Mouse (Mus musculus) lung, embryonic 14.5 days (tissue): ENCODE data around the gene 1600012H06Rik. TPM values are rescaled to one million over a fixed set of nuclear protein-coding genes. Genes with fewer than 3 reads are reported as not detected.
"Not testable (repeated sequence)": the region's sequence is repeated elsewhere in the genome, so short reads cannot be mapped to it uniquely, and the experiment has no call there.

ENCODE experiments used
- ATAC-seq: fragments of 200-750 bp; cut with Nextera tagmentation; 2 replicates; pipeline ENCODE4 v1.8.0; 2017; ENCODE audit warnings: mild to moderate bottlenecking, moderate TSS enrichment, moderate library complexity; ENCODE audit not compliant: insufficient read depth
- DNase-seq: peaks from one replicate; pipeline ENCODE4 v3.0.0-alpha.2; 2015
- H3K27ac ChIP-seq: fragments of 300-500 bp; sonication (generic); 2 replicates; pipeline ENCODE4 v1.5.1; 2014; ENCODE audit warnings: low read depth, mild to moderate bottlenecking, moderate library complexity
- H3K27me3 ChIP-seq: fragments of 300-500 bp; sonication (generic); 2 replicates; pipeline ENCODE4 v1.6.1; 2014; ENCODE audit warnings: low read length, control low read depth; ENCODE audit not compliant: insufficient read depth
- H3K36me3 ChIP-seq: fragments of 300-500 bp; sonication (generic); 2 replicates; pipeline ENCODE4 v1.6.1; 2014; ENCODE audit warnings: control low read depth; ENCODE audit not compliant: insufficient read depth
- H3K4me1 ChIP-seq: fragments of 300-500 bp; sonication (generic); 2 replicates; pipeline ENCODE4 v1.6.1; 2014; ENCODE audit warnings: antibody characterized with exemption, control low read depth; ENCODE audit not compliant: insufficient read depth
- H3K4me2 ChIP-seq: fragments of 300-500 bp; sonication (generic); 2 replicates; pipeline ENCODE4 v1.6.1; 2014; ENCODE audit warnings: mild to moderate bottlenecking
- H3K4me3 ChIP-seq: fragments of 300-500 bp; sonication (generic); 2 replicates; pipeline ENCODE4 v1.5.1; 2014; ENCODE audit warnings: low read depth, low read length
- H3K9ac ChIP-seq: fragments of 300-500 bp; sonication (generic); 2 replicates; pipeline ENCODE4 v1.6.1; 2014
- H3K9me3 ChIP-seq: fragments of 300-500 bp; sonication (generic); 2 replicates; pipeline ENCODE4 v1.6.1; 2016; ENCODE audit warnings: low read depth, low read length, control low read depth
- CTCF ChIP-seq: IDR thresholded peaks from 2 replicates; pipeline ENCODE4 v1.5.1; 2016; ENCODE audit warnings: antibody characterized with exemption, low read depth
- WGBS: fragments of 180-500 bp; shearing (Covaris S2); extraction: QIAGEN DNeasy Blood & Tissue Kit; methylation state at CpG from one replicate; pipeline ENCODE4 v1.1.7; 2014; 5-methylcytosine and 5-hydroxymethylcytosine counted together
- polyA plus RNA-seq: library from polyadenylated mRNA; unstranded; fragments of >200 nt; fragmentation: Nextera tagmentation; extraction: Ambion mirVana; gene quantifications from 2 replicates; pipeline ENCODE4 v1.2.1, GENCODE M21; 2014

Gene 1600012H06Rik
- polyA plus RNA-seq, 1 experiment from 2014 or later, result 31.0 TPM

GRCm38 (mm10) chr17:14943729-14944059 is 710 bp downstream of the 1600012H06Rik start:
- no peaks in the 10 kb centered on the region for H3K4me1 ChIP-seq
- DNase-seq (no peak), ATAC-seq (0 out of 2 replicates have a peak, but pooled peaks have one; percentile 9)
- H3K27me3 ChIP-seq, result no peaks in the 10 kb centered on the region
- no peak for TF ChIP-seq CTCF
- WGBS, result 14% methylated on average over 16 of the region's 16 CpGs
- peak overlapping the region; percentile 88 for H3K4me2 ChIP-seq
- H3K9me3 ChIP-seq, result no peaks in the 10 kb centered on the region
- H3K9ac ChIP-seq, result peak overlapping the region; percentile 62
- H3K36me3 ChIP-seq, result peaks cover 32% of the 10 kb centered on the region
- H3K27ac ChIP-seq, result peak overlapping the region; percentile 77; the same call in 1 of the 2 replicates
- peak overlapping the region; percentile 54 for H3K4me3 ChIP-seq

- WGBS, result 68% methylated on average over 1 of the region's 1 CpGs
- no peak overlapping the region; the same call in 1 of the 2 replicates for H3K4me3 ChIP-seq
- peak overlapping the region; percentile 88; the same call in 1 of the 2 replicates for H3K4me2 ChIP-seq
Measured at GRCm38 (mm10) chr17:14944551-14944950, 1.6 kb downstream of the 1600012H06Rik start.

DNA sequence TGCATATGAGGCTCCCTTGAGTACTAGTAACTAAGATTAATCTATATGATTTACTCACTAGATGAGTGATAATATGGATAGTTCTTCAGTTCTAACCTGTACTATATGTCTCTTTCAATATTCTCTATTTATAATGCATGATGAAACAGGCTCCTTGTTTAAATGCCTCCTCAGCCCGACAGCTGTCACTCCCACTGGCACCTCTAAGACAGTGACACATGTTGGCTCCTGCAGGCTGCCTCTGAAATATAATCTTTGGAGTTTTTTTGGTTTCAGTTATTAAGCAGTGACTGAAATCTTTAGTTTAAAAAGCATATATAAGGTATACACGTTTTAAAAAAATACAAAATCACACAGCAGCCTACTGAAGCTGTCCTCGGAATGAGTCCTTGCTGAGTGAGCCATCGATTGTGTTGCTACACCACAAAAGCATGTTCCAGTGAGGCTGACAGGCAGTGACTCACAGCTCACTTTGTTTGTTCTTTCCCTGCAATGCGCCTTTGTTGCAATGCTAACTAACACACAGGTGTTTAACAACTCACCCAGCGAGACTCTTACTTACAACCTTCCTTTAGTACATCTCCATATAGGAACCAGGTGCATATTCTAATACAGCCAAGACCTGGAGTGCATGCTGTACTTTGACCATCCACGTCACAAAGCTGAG is 6.3 kb downstream of the 1600012H06Rik start:
- Histone ChIP-seq H3K9ac (no peak overlapping the region), H3K36me3 (peaks cover 78% of the 10 kb centered on the region), H3K4me3 (no peak overlapping the region), H3K27ac (no peak overlapping the region), H3K27me3 (no peaks in the 10 kb centered on the region), H3K9me3 (no peaks in the 10 kb centered on the region), H3K4me1 (no peaks in the 10 kb centered on the region), H3K4me2 (no peak overlapping the region)
- no peak for DNase-seq
- 82% methylated on average over 7 of the region's 7 CpGs for WGBS
- TF ChIP-seq CTCF, result no peak
- no peak for ATAC-seq

More at GRCm38 (mm10) chr17:14944551-14944950, 1.6 kb downstream of the 1600012H06Rik start:
- H3K27me3 ChIP-seq, result no peaks in the 10 kb centered on the region
- no peak overlapping the region for H3K27ac ChIP-seq
- H3K9me3 ChIP-seq, result no peaks in the 10 kb centered on the region
- ATAC-seq (no peak), DNase-seq (no peak)
- H3K9ac ChIP-seq, result no peak overlapping the region
- no peak for TF ChIP-seq CTCF
- no peaks in the 10 kb centered on the region for H3K4me1 ChIP-seq
- peaks cover 39% of the 10 kb centered on the region for H3K36me3 ChIP-seq

DNA sequence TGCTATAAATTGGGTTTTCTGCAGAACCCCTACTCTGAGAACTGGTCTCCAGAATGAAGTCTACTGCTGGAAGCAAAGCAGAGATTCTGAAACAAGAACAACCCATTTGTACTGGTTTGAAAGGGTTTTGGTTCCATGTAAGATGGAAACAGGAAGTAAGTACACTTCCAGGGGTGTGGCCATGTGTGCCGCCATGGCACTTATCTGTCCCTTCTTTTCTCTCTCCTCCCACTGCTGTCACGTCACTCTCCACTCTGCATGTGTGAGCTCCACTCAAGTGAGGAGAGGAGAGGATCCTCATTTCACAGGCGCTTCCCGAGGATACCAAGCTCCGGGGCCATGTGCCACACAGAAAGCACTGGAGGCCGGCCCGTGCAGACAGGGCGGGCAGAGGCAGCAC is 10.5 kb downstream of the 1600012H06Rik start:
- H3K9ac ChIP-seq, result no peak overlapping the region
- H3K4me2 ChIP-seq, result no peak overlapping the region
- no peaks in the 10 kb centered on the region for H3K9me3 ChIP-seq
- peaks cover 61% of the 10 kb centered on the region for H3K36me3 ChIP-seq
- H3K4me3 ChIP-seq, result no peak overlapping the region
- ATAC-seq, result no peak
- 83% methylated on average over 8 of the region's 8 CpGs for WGBS
- H3K27me3 ChIP-seq, result no peaks in the 10 kb centered on the region
- H3K4me1 ChIP-seq, result no peaks in the 10 kb centered on the region
- TF ChIP-seq CTCF, result no peak
- DNase-seq, result no peak
- no peak overlapping the region for H3K27ac ChIP-seq

- ATAC-seq (no peak), DNase-seq (no peak)
- Histone ChIP-seq H3K27me3 (no peaks in the 10 kb centered on the region), H3K36me3 (peaks cover 20% of the 10 kb centered on the region), H3K4me2 (no peak overlapping the region), H3K27ac (no peak overlapping the region), H3K4me3 (no peak overlapping the region), H3K4me1 (0 out of 2 replicates have a peak, but pooled peaks cover 4% of the 10 kb centered on the region), H3K9ac (no peak overlapping the region), H3K9me3 (no peaks in the 10 kb centered on the region)
- TF ChIP-seq CTCF, result no peak
- 81% methylated on average over 5 of the region's 5 CpGs for WGBS
Measured at GRCm38 (mm10) chr17:14958686-14959327, 15.8 kb downstream of the 1600012H06Rik start.

DNA sequence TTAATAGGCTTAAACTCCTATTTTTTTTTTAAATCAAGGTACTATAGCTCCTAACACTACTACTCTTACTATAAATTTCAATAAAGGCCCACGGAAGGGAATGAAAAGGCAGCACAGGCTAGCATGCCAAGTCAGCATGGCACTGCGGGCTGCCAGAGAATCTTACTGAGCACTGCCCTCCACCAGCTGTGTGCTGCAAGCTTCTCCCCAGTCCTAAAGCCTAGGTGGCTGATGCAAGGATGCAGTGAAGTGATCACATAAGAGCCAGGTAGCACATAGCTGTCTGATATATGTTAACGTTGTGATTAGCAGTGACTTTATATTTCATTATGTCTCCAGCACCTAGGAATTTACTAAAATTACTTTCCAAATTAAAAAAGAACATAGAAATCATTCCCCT is 17.0 kb downstream of the 1600012H06Rik start:
- H3K36me3 ChIP-seq, result peaks cover 10% of the 10 kb centered on the region
- no peaks in the 10 kb centered on the region for H3K9me3 ChIP-seq
- H3K4me3 ChIP-seq, result peak overlapping the region; percentile 65
- H3K9ac ChIP-seq, result peak overlapping the region; percentile 62
- ATAC-seq, result no peak
- no peak overlapping the region for H3K27ac ChIP-seq
- 0 out of 2 replicates have a peak, but pooled peaks cover 4% of the 10 kb centered on the region for H3K4me1 ChIP-seq
- peak; percentile 3 for DNase-seq
- TF ChIP-seq CTCF, result no peak
- peak overlapping the region; percentile 84 for H3K4me2 ChIP-seq
- WGBS, result 26% methylated on average over 3 of the region's 3 CpGs
- H3K27me3 ChIP-seq, result no peaks in the 10 kb centered on the region

GRCm38 (mm10) chr17:14960520-14960919 is 17.5 kb downstream of the 1600012H06Rik start:
- DNase-seq (peak; percentile 9), ATAC-seq (peak; percentile 13)
- Histone ChIP-seq H3K9ac (peak overlapping the region; percentile 72), H3K27me3 (no peaks in the 10 kb centered on the region), H3K4me2 (peak overlapping the region; percentile 84), H3K4me3 (peak overlapping the region; percentile 65), H3K4me1 (0 out of 2 replicates have a peak, but pooled peaks cover 4% of the 10 kb centered on the region), H3K9me3 (no peaks in the 10 kb centered on the region), H3K36me3 (peaks cover 10% of the 10 kb centered on the region), H3K27ac (no peak overlapping the region)
- under 1% methylated on average over 20 of the region's 23 CpGs for WGBS
- no peak for TF ChIP-seq CTCF

DNA sequence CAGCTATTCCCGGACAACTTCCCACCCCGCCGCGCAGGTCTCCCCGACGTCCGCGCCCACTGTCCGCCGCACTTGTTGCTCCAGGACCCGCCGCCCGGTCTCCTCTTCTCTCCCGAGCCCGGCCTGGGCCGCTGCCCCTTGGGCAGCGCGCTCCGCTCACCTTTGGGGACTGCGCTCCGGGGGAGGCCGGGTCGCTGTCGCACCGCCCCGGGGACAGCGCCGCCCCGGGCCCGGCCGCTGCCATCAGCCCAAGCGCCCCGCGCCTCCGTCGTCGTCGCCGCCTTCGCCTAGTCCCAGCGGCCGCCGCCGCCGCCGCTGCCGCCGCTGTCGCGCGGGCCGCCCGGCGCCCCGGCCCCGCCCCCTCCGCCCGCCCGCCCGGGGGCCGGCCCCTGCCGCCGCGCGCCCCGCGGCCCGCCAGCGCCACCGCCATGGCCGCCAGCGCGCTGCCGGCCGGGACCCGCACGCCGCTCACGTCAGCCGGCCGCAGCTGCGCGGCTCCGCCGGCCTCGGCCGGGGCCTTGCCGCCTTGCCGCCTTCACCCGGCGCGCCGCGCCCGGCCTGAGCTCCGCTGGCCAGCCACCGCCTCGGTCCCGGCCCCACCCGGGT is 18.1 kb downstream of the 1600012H06Rik start, which contains the start of gene Phf10:
Gene Phf10 (minus strand): TSS at position 323 of the 606 bp plus-strand sequence.
- H3K27me3 ChIP-seq, H3K4me1 ChIP-seq, H3K36me3 ChIP-seq, H3K9me3 ChIP-seq: not testable (repeated sequence)
- Histone ChIP-seq H3K9ac (peak within 1 kb of the TSS; percentile 72), H3K4me3 (peak within 1 kb of the TSS; percentile 65), H3K27ac (peak within 1 kb of the TSS; percentile 60; the same call in 1 of the 2 replicates), H3K4me2 (peak within 1 kb of the TSS; percentile 84)
- DNase-seq, result peak; percentile 33
- WGBS, result under 1% methylated on average over 33 of the region's 100 CpGs
- ATAC-seq, result peak; percentile 82

DNA sequence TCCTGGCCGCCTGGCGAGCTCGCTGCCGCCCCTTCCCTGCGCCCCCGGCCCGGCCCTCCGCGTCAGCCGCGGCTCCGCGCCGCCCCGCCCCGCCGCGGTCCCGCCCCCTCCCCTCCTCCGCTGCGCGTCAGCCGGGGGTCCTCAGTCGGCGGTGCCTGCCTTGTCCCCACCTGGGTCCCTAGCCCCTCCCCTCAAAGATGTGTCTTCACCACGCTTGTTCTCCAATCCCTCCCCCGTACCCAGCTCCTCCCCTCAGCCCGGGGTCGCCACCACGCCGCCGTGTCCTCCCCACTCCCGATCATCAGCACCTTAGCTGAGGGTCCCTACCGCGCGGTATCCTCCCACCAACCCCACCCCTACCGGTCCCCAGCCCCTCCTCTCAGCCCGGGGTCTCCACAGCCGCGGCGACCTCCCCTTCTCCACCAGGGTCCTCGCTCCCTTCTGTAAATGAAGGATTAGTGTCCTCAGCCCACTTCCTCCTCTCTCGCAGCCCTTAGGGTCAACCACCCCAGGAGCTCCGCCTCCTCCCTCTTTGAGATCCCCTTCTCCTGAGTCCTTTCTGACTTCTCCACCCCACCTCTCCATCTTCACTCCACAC is 18.7 kb downstream of the 1600012H06Rik start:
- not testable (repeated sequence) for H3K27me3 ChIP-seq, H3K9ac ChIP-seq, H3K4me1 ChIP-seq, DNase-seq, H3K36me3 ChIP-seq, H3K4me2 ChIP-seq, H3K4me3 ChIP-seq, H3K27ac ChIP-seq, H3K9me3 ChIP-seq
- peak; percentile 89 for ATAC-seq
- no CpG with 5 or more reads among the region's 44 CpGs for WGBS
